Mouse (Mus musculus) inflammation-experienced regulatory T-cells (primary cell): Measurements from ENCODE around the gene Dtymk. TPM values are rescaled to one million over a fixed set of nuclear protein-coding genes. Genes with fewer than 3 reads are reported as not detected.

Experiments used
- polyA plus RNA-seq, 2 experiments: library from polyadenylated mRNA; unstranded; fragments of 100-300 nt; shearing (Covaris generic); gene quantifications; one replicate each; pipeline ENCODE4 v1.2.1; 2017

Gene Dtymk
- 100 to 1,000 TPM; 121 to 122 TPM for polyA plus RNA-seq

GRCm38 (mm10) chr1:93801741-93802238 lies at the start of gene Dtymk:
Gene Dtymk, minus strand, starts transcription at chr1:93801934.

GRCm38 (mm10) chr1:93824609-93825008 lies 22.9 kb upstream of the Dtymk start, which contains the start of gene D2hgdh:
Gene D2hgdh, plus strand, starts transcription at chr1:93824909.

GRCm38 (mm10) chr1:93803556-93804507 lies 2.1 kb upstream of the Dtymk start, which contains the start of gene Ing5:
Gene Ing5, plus strand, starts transcription at chr1:93803965.

GRCm38 (mm10) chr1:93754573-93755290 lies 47.0 kb downstream of the Dtymk start, which contains the start of gene Thap4:
Gene Thap4, minus strand, starts transcription at chr1:93754864.

GRCm38 (mm10) chr1:93751290-93751689 lies 50.4 kb downstream of the Dtymk start, which contains the start of gene Atg4b:
Gene Atg4b, plus strand, starts transcription at chr1:93751500.

Other genes with a start within 250 kb of the Dtymk start
- gene Stk25, start 143.3 kb downstream of the Dtymk start, polyA plus RNA-seq = 100 to 1,000 TPM; 129 to 134 TPM
- 1 to 10 TPM in 1 of 2 experiments, not detected in 1; 4.1 TPM for gene Bok, start 116.3 kb downstream of the Dtymk start, polyA plus RNA-seq
- 100 to 1,000 TPM in 1 of 2 experiments, 10 to 100 TPM in 1; 98.7 to 113 TPM for gene Atg4b, start 50.4 kb downstream of the Dtymk start, polyA plus RNA-seq
- 10 to 100 TPM; 34.1 to 38.9 TPM for gene Thap4, start 47.1 kb downstream of the Dtymk start, polyA plus RNA-seq
- 10 to 100 TPM; 23.0 to 29.4 TPM for gene Ing5, start 2.0 kb upstream of the Dtymk start, polyA plus RNA-seq
- 10 to 100 TPM; 35.7 to 36.7 TPM for gene D2hgdh, start 23.0 kb upstream of the Dtymk start, polyA plus RNA-seq
- under 1 TPM in 1 of 2 experiments, not detected in 1; 0.92 TPM for gene Gal3st2, start 59.4 kb upstream of the Dtymk start, polyA plus RNA-seq
- under 1 TPM in 1 of 2 experiments, not detected in 1; 0.82 TPM for gene Gal3st2b, start 116.4 kb upstream of the Dtymk start, polyA plus RNA-seq
- gene Gal3st2c, start 188.6 kb upstream of the Dtymk start, polyA plus RNA-seq = 1 to 10 TPM in 1 of 2 experiments, under 1 TPM in 1; 0.25 to 1.1 TPM
- 1 to 10 TPM in 1 of 2 experiments, under 1 TPM in 1; 0.22 to 1.3 TPM for gene Neu4, start 218.5 kb upstream of the Dtymk start, polyA plus RNA-seq